Mouse (Mus musculus) NIH3T3 (cell line): ENCODE data around the gene Cgrrf1.

Source experiments
- DNase-seq: peaks from one replicate; pipeline ENCODE4 v3.0.0-alpha.2; 2012; ENCODE audit warnings: low read depth

Gene Cgrrf1

GRCm38 (mm10) chr14:46823996-46824395 lies 7.9 kb upstream of the Cgrrf1 start:
- DNase-seq: no peak

GRCm38 (mm10) chr14:46827430-46827829 lies 4.5 kb upstream of the Cgrrf1 start:
- DNase-seq: no peak

- DNase-seq: no peak
Measured at GRCm38 (mm10) chr14:46831295-46831694, 630 bp upstream of the Cgrrf1 start.

- peak; percentile 50 for DNase-seq
Measured at GRCm38 (mm10) chr14:46832354-46833272, 688 bp downstream of the Cgrrf1 start.

GRCm38 (mm10) chr14:46839326-46839725 lies 7.4 kb downstream of the Cgrrf1 start:
- DNase-seq: no peak

- DNase-seq: no peak
Measured at GRCm38 (mm10) chr14:46845706-46846105, 13.8 kb downstream of the Cgrrf1 start.

GRCm38 (mm10) chr14:46848063-46848590 lies 16.2 kb downstream of the Cgrrf1 start:
- DNase-seq: no peak

GRCm38 (mm10) chr14:46848736-46849135 lies 16.8 kb downstream of the Cgrrf1 start:
- DNase-seq: no peak

- no peak for DNase-seq
Measured at GRCm38 (mm10) chr14:46849769-46850168, 17.8 kb downstream of the Cgrrf1 start.

GRCm38 (mm10) chr14:46853677-46854076 lies 21.8 kb downstream of the Cgrrf1 start:
- DNase-seq: no peak

GRCm38 (mm10) chr14:46862922-46863321 lies 31.0 kb downstream of the Cgrrf1 start:
- no peak for DNase-seq

GRCm38 (mm10) chr14:46880935-46881334 lies 49.0 kb downstream of the Cgrrf1 start:
- DNase-seq: peak; percentile 71

- DNase-seq: peak; percentile 45
Measured at GRCm38 (mm10) chr14:46881581-46882430, 49.9 kb downstream of the Cgrrf1 start.

- peak; percentile 92 for DNase-seq
Measured at GRCm38 (mm10) chr14:46882431-46883067, 50.6 kb downstream of the Cgrrf1 start, which contains the start of gene Samd4. TSS of gene Samd4 (plus strand) at chr14:46882854.

GRCm38 (mm10) chr14:46883068-46883870 lies 51.3 kb downstream of the Cgrrf1 start:
- peak; percentile 77 for DNase-seq

- peak; percentile 60 for DNase-seq
Measured at GRCm38 (mm10) chr14:46883871-46884441, 52.0 kb downstream of the Cgrrf1 start.

- DNase-seq: peak; percentile 75
Measured at GRCm38 (mm10) chr14:46884701-46885428, 52.9 kb downstream of the Cgrrf1 start.

- DNase-seq: peak; percentile 62
Measured at GRCm38 (mm10) chr14:46885429-46885755, 53.5 kb downstream of the Cgrrf1 start.

- peak; percentile 74 for DNase-seq
Measured at GRCm38 (mm10) chr14:46885891-46886301, 54.0 kb downstream of the Cgrrf1 start.

GRCm38 (mm10) chr14:46889096-46889495 lies 57.2 kb downstream of the Cgrrf1 start:
- no peak for DNase-seq
